Mouse (Mus musculus): ENCODE data around the gene Psen1. TPM values are rescaled to one million over a fixed set of nuclear protein-coding genes. Genes with fewer than 3 reads are reported as not detected.

Psen1 gene
- polyA plus RNA-seq, 1 experiment = 20.2 TPM

DNA sequence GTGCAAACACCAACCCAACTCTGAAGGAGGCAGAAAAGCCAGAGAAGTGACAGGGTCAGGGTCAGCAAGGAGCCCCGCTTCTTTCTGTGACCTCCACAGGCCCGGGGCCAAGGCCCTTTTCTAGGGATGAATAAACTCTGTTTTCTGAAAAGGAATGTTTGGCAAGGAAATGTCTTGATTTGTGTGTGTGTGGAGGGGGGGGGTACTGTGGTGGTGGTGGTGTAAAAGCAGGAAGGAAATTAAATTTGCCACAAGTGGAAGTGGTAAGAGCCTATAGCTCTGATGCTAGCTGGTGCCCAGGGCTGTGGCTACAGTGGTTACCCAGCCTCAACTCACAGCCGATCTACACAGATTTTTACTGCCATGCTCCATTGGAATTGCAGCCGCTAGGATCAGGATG lies 74.8 kb downstream of the Psen1 start:
- no peaks in the 10 kb centered on the region for H3K36me3 ChIP-seq (ENCODE audit: control insufficient read depth, insufficient read depth, low read length)
- peaks cover 5% of the 10 kb centered on the region for H3K4me1 ChIP-seq (ENCODE audit: control insufficient read depth, insufficient read depth, insufficient read length)
- WGBS = 5% methylated on average over 4 of the region's 4 CpGs
- peak in 1 of 2 experiments; percentile 15 for DNase-seq (ENCODE audit: low read depth in 1 of 2, low spot score in 2 of 2)
- TF ChIP-seq CTCF (IDR thresholded peaks at IDR 0.05; ENCODE audit: extremely low read depth, insufficient read depth, insufficient read length, insufficient replicate concordance) (no peak), POLR2A (IDR thresholded peaks at IDR 0.05; ENCODE audit: low read depth, low read length) (no peak)
- H3K4me3 ChIP-seq (ENCODE audit: extremely low read depth, insufficient read depth, insufficient read length) = no peak overlapping the region
- H3K27me3 ChIP-seq (ENCODE audit: control insufficient read depth, insufficient read depth, low read length) = peaks cover 5% of the 10 kb centered on the region
- no peak overlapping the region for H3K27ac ChIP-seq (ENCODE audit: insufficient read depth, low read length)

DNA sequence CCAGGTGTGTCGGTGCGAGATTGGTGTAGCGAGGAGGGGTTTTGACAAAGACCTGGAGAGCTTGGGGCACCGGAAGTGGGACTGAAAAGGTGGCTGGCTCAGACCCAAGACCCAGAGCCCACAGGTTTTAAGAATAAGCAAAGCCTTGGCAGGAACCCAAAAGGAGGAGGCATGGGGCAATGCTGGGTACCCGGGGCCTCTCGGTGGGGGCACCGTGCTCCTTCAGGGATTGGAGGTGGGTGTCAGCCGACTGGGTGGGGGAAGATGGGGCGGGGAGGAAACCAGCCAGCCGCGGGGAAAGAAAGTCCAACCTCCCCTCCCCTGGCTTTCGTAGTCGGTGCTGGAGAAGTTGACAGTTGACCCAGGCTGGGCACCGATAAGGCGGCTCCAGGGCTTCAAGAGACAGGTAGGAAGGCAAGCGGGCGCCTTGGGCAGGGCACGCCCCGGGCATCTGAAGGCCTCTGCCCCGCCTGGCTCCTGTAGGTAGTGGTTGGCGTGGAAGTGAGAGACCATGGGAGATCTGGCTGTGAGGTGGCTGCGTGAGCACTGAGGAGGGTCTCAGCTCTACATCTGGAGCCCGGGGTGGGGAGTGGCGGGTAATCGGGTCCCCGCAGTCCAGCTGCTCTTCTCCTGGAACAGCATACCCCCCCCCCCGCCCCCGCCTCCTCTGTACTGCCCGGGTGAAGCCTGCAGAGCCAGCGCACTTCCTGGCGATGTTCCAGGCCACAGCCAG lies 75.5 kb downstream of the Psen1 start, which contains the start of gene Papln:
Gene Papln (plus strand): TSS at position 324 of the 733 bp plus-strand sequence.
- H3K27me3 ChIP-seq (ENCODE audit: control insufficient read depth, insufficient read depth, low read length) = peaks cover 5% of the 10 kb centered on the region
- 3% methylated on average over 31 of the region's 31 CpGs for WGBS
- H3K4me1 ChIP-seq (ENCODE audit: control insufficient read depth, insufficient read depth, insufficient read length) = peaks cover 5% of the 10 kb centered on the region
- H3K36me3 ChIP-seq (ENCODE audit: control insufficient read depth, insufficient read depth, low read length) = no peaks in the 10 kb centered on the region
- H3K27ac ChIP-seq (ENCODE audit: insufficient read depth, low read length) = no peak within 1 kb of the TSS
- peak within 1 kb of the TSS; percentile 48; the same call in 1 of the 2 replicates for H3K4me3 ChIP-seq (ENCODE audit: extremely low read depth, insufficient read depth, insufficient read length)
- DNase-seq (ENCODE audit: low read depth in 1 of 2, low spot score in 2 of 2) = no peak
- TF ChIP-seq POLR2A (IDR thresholded peaks at IDR 0.05; ENCODE audit: low read depth, low read length) (no peak), CTCF (IDR thresholded peaks at IDR 0.05; ENCODE audit: extremely low read depth, insufficient read depth, insufficient read length, insufficient replicate concordance) (no peak)

DNA sequence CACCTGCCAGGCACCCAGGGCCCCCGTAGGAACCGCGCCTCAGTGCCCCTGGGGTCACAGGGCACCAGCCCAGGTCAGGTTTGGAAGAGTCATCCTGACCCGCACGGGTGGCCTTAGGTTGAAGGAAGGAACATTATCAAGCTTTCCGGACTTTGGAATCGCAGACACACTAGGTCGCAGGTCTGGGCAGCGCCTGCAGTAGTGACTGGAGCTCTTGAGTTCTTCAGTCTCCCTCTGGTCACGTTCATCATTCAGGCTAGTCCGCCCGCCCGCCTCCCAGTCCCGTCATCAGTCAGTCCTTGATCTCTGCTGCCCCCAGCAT lies 76.1 kb downstream of the Psen1 start:
- TF ChIP-seq POLR2A (IDR thresholded peaks at IDR 0.05; ENCODE audit: low read depth, low read length) (no peak), CTCF (IDR thresholded peaks at IDR 0.05; ENCODE audit: extremely low read depth, insufficient read depth, insufficient read length, insufficient replicate concordance) (no peak)
- Histone ChIP-seq H3K4me1 (ENCODE audit: control insufficient read depth, insufficient read depth, insufficient read length) (peaks cover 5% of the 10 kb centered on the region), H3K27me3 (ENCODE audit: control insufficient read depth, insufficient read depth, low read length) (peaks cover 5% of the 10 kb centered on the region), H3K36me3 (ENCODE audit: control insufficient read depth, insufficient read depth, low read length) (no peaks in the 10 kb centered on the region), H3K4me3 (ENCODE audit: extremely low read depth, insufficient read depth, insufficient read length) (peak overlapping the region; percentile 3; the same call in 1 of the 2 replicates), H3K27ac (ENCODE audit: insufficient read depth, low read length) (no peak overlapping the region)
- peak in 1 of 2 experiments; percentile 37 for DNase-seq (ENCODE audit: low read depth in 1 of 2, low spot score in 2 of 2)
- 13% methylated on average over 14 of the region's 14 CpGs for WGBS

DNA sequence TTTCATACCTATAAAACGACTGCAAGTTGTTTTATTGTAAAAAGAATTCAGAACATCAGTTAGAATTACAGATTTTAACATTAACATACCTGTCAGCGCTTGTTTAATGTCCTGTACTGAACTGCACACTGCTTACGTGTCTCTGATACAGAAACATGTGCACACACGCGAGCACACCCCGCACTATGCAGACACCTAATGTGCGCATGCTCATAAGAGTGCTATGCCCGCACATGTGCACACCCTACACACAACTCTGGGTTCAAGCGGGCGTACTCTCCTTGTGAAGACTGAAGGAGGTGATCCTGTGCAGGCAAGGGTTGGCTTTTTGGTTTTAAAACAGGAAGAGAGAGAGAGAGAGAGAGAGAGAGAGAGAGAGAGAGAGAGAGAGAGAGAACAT lies 76.6 kb downstream of the Psen1 start:
- no peak overlapping the region for H3K4me3 ChIP-seq (ENCODE audit: extremely low read depth, insufficient read depth, insufficient read length)
- TF ChIP-seq POLR2A (IDR thresholded peaks at IDR 0.05; ENCODE audit: low read depth, low read length) = no peak
- no peak for TF ChIP-seq CTCF (IDR thresholded peaks at IDR 0.05; ENCODE audit: extremely low read depth, insufficient read depth, insufficient read length, insufficient replicate concordance)
- H3K27ac ChIP-seq (ENCODE audit: insufficient read depth, low read length) = no peak overlapping the region
- no peaks in the 10 kb centered on the region for H3K36me3 ChIP-seq (ENCODE audit: control insufficient read depth, insufficient read depth, low read length)
- H3K4me1 ChIP-seq (ENCODE audit: control insufficient read depth, insufficient read depth, insufficient read length) = peaks cover 5% of the 10 kb centered on the region
- peaks cover 5% of the 10 kb centered on the region for H3K27me3 ChIP-seq (ENCODE audit: control insufficient read depth, insufficient read depth, low read length)
- DNase-seq (ENCODE audit: low read depth in 1 of 2, low spot score in 2 of 2) = no peak
- 70% methylated on average over 10 of the region's 10 CpGs for WGBS

DNA sequence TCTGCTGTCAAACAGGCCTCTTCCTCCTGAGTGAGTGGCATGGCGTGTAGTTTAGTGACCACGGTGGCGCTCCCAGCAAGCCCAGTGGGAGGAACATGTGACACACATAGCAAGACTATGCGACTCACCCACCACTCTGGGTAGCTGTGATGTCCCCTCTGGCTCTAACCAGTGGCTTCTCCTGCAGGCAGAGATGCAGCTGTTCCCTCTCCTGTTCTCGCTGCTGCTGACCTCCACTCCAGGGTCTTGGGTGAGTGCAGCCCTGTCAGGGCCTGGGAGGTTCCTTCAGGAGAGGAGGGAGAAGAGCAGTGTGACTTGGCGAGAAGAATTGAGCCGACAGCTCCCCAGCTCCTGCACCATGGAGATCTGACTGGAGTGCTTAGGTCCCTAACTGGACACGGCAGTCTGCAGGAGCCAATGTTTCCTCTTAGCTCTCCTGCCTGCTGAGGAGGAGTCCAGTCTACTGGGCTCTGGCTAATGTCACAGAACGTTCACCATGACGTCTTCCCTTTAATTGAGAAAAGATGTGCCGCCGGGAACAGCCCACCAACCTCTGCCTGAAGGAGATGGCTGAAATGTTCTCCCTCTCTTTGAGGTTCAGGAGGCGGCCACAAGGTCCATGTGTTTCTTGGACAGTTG lies 78.1 kb downstream of the Psen1 start:
- Histone ChIP-seq H3K27me3 (ENCODE audit: control insufficient read depth, insufficient read depth, low read length) (peaks cover 5% of the 10 kb centered on the region), H3K36me3 (ENCODE audit: control insufficient read depth, insufficient read depth, low read length) (no peaks in the 10 kb centered on the region), H3K4me3 (ENCODE audit: extremely low read depth, insufficient read depth, insufficient read length) (no peak overlapping the region), H3K4me1 (ENCODE audit: control insufficient read depth, insufficient read depth, insufficient read length) (peaks cover 5% of the 10 kb centered on the region), H3K27ac (ENCODE audit: insufficient read depth, low read length) (no peak overlapping the region)
- DNase-seq (ENCODE audit: low read depth in 1 of 2, low spot score in 2 of 2) = no peak
- TF ChIP-seq POLR2A (IDR thresholded peaks at IDR 0.05; ENCODE audit: low read depth, low read length) = no peak
- no peak for TF ChIP-seq CTCF (IDR thresholded peaks at IDR 0.05; ENCODE audit: extremely low read depth, insufficient read depth, insufficient read length, insufficient replicate concordance)
- WGBS = 89% methylated on average over 13 of the region's 13 CpGs

DNA sequence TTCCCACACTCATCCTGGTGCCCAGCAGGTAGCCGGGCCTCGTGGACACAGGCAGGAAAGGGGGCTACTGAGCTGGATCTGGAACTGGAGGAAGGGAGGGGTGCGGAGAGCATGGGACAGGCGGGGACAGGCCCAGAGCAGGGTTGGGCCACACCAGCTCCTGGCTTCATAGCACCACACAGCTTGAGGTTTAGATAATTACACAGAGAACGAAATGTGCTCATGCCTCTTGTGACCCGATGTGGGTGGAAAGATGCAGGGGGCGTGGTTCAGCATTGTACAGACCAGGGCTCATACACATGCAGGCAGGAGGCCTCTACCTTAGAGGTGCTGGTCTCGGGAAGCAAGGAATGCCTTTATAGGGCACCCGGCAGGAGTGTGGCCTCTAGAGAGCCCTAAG lies 79.9 kb downstream of the Psen1 start:
- DNase-seq (ENCODE audit: low read depth in 1 of 2, low spot score in 2 of 2) = no peak
- 77% methylated on average over 9 of the region's 9 CpGs for WGBS
- TF ChIP-seq POLR2A (IDR thresholded peaks at IDR 0.05; ENCODE audit: low read depth, low read length) = no peak
- no peak for TF ChIP-seq CTCF (IDR thresholded peaks at IDR 0.05; ENCODE audit: extremely low read depth, insufficient read depth, insufficient read length, insufficient replicate concordance)

More for the DNA sequence above, 79.9 kb downstream of the Psen1 start:
- H3K27ac ChIP-seq (ENCODE audit: insufficient read depth, low read length) = no peak overlapping the region
- H3K27me3 ChIP-seq (ENCODE audit: control insufficient read depth, insufficient read depth, low read length) = peaks cover 4% of the 10 kb centered on the region
- H3K4me3 ChIP-seq (ENCODE audit: extremely low read depth, insufficient read depth, insufficient read length) = no peak overlapping the region
- no peaks in the 10 kb centered on the region for H3K36me3 ChIP-seq (ENCODE audit: control insufficient read depth, insufficient read depth, low read length)
- H3K4me1 ChIP-seq (ENCODE audit: control insufficient read depth, insufficient read depth, insufficient read length) = peaks cover 5% of the 10 kb centered on the region

Measured in spleen, adult 2 months (tissue).